Mouse (Mus musculus): ENCODE measurements around the gene Maats1. TPM values are rescaled to one million over a fixed set of nuclear protein-coding genes. Genes with fewer than 3 reads are reported as not detected.

Maats1 gene
- total and polyA plus RNA-seq, 3 experiments: 0.03 TPM; not detected in 2

DNA sequence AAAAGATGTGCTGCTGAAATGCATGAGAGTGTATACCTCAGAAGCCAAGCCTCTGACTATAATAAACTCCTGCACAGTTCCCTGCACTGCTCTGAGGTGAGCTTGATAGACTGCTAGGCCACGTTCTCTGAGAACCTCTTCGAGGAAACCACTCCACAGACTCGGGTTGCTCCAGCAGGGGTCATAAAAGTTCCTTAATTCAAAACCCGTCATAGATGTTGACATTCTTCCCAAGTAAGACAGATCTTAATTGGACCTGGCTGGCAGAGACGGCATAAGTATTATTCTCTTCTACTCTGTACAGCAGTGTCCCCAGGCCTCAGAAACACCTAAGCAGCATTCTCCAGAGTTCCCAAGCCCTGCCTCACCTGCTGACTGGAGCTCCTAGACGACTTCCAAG, 9.0 kb upstream of the Maats1 start:
- Histone ChIP-seq H3K9ac (ENCODE audit: control insufficient read depth, low read depth, low read length, poor library complexity, severe bottlenecking) (no peak overlapping the region), H3K79me2 (ENCODE audit: control insufficient read depth, insufficient read depth, low read length, poor library complexity) (peaks cover 37% of the 10 kb centered on the region), H3K4me3 (ENCODE audit: control insufficient read depth in 1 of 2, insufficient read depth in 1 of 2, low read depth in 2 of 2, low read length in 2 of 2) (no peak overlapping the region), H3K9me3 (replicated peaks; ENCODE audit: insufficient read depth, low read length) (no peaks in the 10 kb centered on the region), H3K36me3 (ENCODE audit: control insufficient read depth in 1 of 2, insufficient read depth in 2 of 2, low read length in 2 of 2) (peaks cover 14 to 55% of the 10 kb centered on the region in 2 experiments), H3K27ac (ENCODE audit: control insufficient read depth, low read depth, low read length) (peak overlapping the region; percentile 47), H3K27me3 (ENCODE audit: control insufficient read depth in 1 of 2, insufficient read depth in 2 of 2, low read length in 2 of 2) (no peaks in the 10 kb centered on the region), H3K4me1 (ENCODE audit: control insufficient read depth in 1 of 2, insufficient read depth in 2 of 2, low read length in 2 of 2) (peaks cover 26 to 31% of the 10 kb centered on the region in 2 experiments)
- no peak for TF ChIP-seq ELF1 (IDR thresholded peaks at IDR 0.05; ENCODE audit: low read depth, low read length)
- no peak for TF ChIP-seq MYB (IDR thresholded peaks at IDR 0.05; ENCODE audit: low read depth, low read length)
- TF ChIP-seq NRF1 (IDR thresholded peaks at IDR 0.05; ENCODE audit: insufficient read depth, low read depth, low read length, poor library complexity, severe bottlenecking): no peak
- no peak for TF ChIP-seq UBTF (IDR thresholded peaks at IDR 0.05; ENCODE audit: borderline replicate concordance, insufficient read depth, low read depth, low read length)
- TF ChIP-seq NELFE (IDR thresholded peaks at IDR 0.05; ENCODE audit: low read depth, low read length): no peak
- no peak for TF ChIP-seq ZMIZ1 (IDR thresholded peaks at IDR 0.05; ENCODE audit: low read depth, low read length)
- no peak for DNase-seq (ENCODE audit: low read depth, low spot score)

- TF ChIP-seq RCOR1 (IDR thresholded peaks at IDR 0.05; ENCODE audit: low read depth, low read length) (no peak), TCF12 (IDR thresholded peaks at IDR 0.05; ENCODE audit: low read depth, low read length) (peak; percentile 83), EP300 (IDR thresholded peaks at IDR 0.05; ENCODE audit: low read depth in 1 of 2, low read length in 2 of 2) (peak; percentile 53 to 75; a peak in 3 of 4 replicates), ZC3H11A (IDR thresholded peaks at IDR 0.05; ENCODE audit: low read depth, low read length) (no peak), TAL1 (IDR thresholded peaks at IDR 0.05; ENCODE audit: low read length) (peak; percentile 32), MAX (IDR thresholded peaks at IDR 0.05; ENCODE audit: low read length) (peak; percentile 71), MAFK (IDR thresholded peaks at IDR 0.05; ENCODE audit: borderline replicate concordance, low read depth, low read length) (no peak), ETS1 (IDR thresholded peaks at IDR 0.05; ENCODE audit: low read depth, low read length) (peak; percentile 82), POLR2AphosphoS2 (IDR thresholded peaks at IDR 0.05; ENCODE audit: low read length) (no peak), GABPA (IDR thresholded peaks at IDR 0.05; ENCODE audit: low read depth, low read length) (no peak), BHLHE40 (IDR thresholded peaks at IDR 0.05; ENCODE audit: borderline replicate concordance, low read depth, low read length) (peak; percentile 64), USF1 (IDR thresholded peaks at IDR 0.05; ENCODE audit: low read depth, low read length) (peak; percentile 64), SIN3A (IDR thresholded peaks at IDR 0.05; ENCODE audit: low read length) (peak; percentile 71), GATA1 (IDR thresholded peaks at IDR 0.05; ENCODE audit: low read depth, low read length) (peak; percentile 88), MXI1 (IDR thresholded peaks at IDR 0.05; ENCODE audit: low read depth, low read length) (peak; percentile 87)
- Histone ChIP-seq H3K4me1 (ENCODE audit: control insufficient read depth in 1 of 2, insufficient read depth in 2 of 2, low read length in 2 of 2) (peaks cover 27 to 31% of the 10 kb centered on the region in 2 experiments), H3K9me3 (replicated peaks; ENCODE audit: insufficient read depth, low read length) (no peaks in the 10 kb centered on the region), H3K36me3 (ENCODE audit: control insufficient read depth in 1 of 2, insufficient read depth in 2 of 2, low read length in 2 of 2) (peaks cover 14 to 58% of the 10 kb centered on the region in 2 experiments), H3K9ac (ENCODE audit: control insufficient read depth, low read depth, low read length, poor library complexity, severe bottlenecking) (peak overlapping the region; percentile 41), H3K27me3 (ENCODE audit: control insufficient read depth in 1 of 2, insufficient read depth in 2 of 2, low read length in 2 of 2) (no peaks in the 10 kb centered on the region), H3K79me2 (ENCODE audit: control insufficient read depth, insufficient read depth, low read length, poor library complexity) (peaks cover 37% of the 10 kb centered on the region), H3K27ac (ENCODE audit: control insufficient read depth, low read depth, low read length) (peak overlapping the region; percentile 47), H3K4me3 (ENCODE audit: control insufficient read depth in 1 of 2, insufficient read depth in 1 of 2, low read depth in 2 of 2, low read length in 2 of 2) (no peak overlapping the region)
- peak; percentile 43 for DNase-seq (ENCODE audit: low read depth, low spot score)
These were observed 8.5 kb upstream of the Maats1 start for GRCm38 (mm10) chr16:38350361-38350855.

All from MEL (cell line).